15 mouse cellular contexts compared by ENCODE assay signal in the genomic region with DNA sequence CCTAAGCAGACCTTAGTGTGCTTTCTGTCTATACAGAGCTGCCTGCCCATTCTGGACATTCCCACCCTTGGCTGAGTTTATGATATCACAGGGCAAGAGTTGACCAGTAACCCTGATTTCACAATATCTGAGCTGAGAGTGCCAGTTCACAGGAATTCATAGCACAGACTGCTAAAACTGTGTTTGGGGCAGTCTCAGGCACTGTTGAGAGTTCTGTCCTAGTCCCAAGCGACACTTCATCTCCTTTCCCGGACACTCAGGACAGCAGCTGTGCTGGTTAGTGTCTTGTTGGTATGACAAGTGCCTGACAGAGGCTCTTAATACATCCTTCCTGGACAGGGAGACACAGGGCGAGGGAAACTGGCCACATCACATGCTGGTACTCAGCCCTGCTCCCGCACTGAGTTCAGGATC. TPM values are rescaled to one million over a fixed set of nuclear protein-coding genes. Genes with fewer than 3 reads are reported as not detected.
DNase-seq lines count a peak whose midpoint lies in the region; ATAC-seq lines count a peak whose summit lies in the region.
"Had no signal": no experiment of that assay in that cellular context is flagged by ENCODE, and none has a peak within 500 bp of the region (broad histone marks: within the 10 kb centered on the region; RNA-seq: fewer than 3 reads in every experiment).

No protein-coding gene starts in this region.

- H3K4me3 ChIP-seq in kidney, embryonic 14.5 days (ENCODE audit: low read length) = no peak overlapping the region
- no peak overlapping the region for H3K4me3 ChIP-seq in heart, embryonic 16.5 days (ENCODE audit: low read length)
- H3K4me3 ChIP-seq in forebrain, embryonic 11.5 days (ENCODE audit: low read depth, low read length) = no peak overlapping the region
- H3K4me3 ChIP-seq: embryonic facial prominence, embryonic 12.5 days; limb, embryonic 15.5 days; midbrain, embryonic 13.5 days; neural tube, embryonic 12.5 days had no signal

- no peak overlapping the region for H3K27ac ChIP-seq in kidney, embryonic 14.5 days (ENCODE audit: low read depth, low read length)
- H3K27ac ChIP-seq in heart, embryonic 16.5 days (ENCODE audit: low read length) = peak overlapping the region; percentile 17
- no peak overlapping the region for H3K27ac ChIP-seq in forebrain, embryonic 11.5 days (ENCODE audit: low read depth, low read length)
- H3K27ac ChIP-seq: embryonic facial prominence, embryonic 12.5 days; limb, embryonic 15.5 days; midbrain, embryonic 13.5 days; neural tube, embryonic 12.5 days had no signal

- no peak overlapping the region for H3K9ac ChIP-seq in kidney, embryonic 14.5 days (ENCODE audit: low read depth, low read length)
- no peak overlapping the region for H3K9ac ChIP-seq in heart, embryonic 16.5 days (ENCODE audit: low read length)
- H3K9ac ChIP-seq in forebrain, embryonic 11.5 days (ENCODE audit: low read length) = no peak overlapping the region
- H3K9ac ChIP-seq: embryonic facial prominence, embryonic 12.5 days; limb, embryonic 15.5 days; midbrain, embryonic 13.5 days; neural tube, embryonic 12.5 days had no signal

- H3K36me3 ChIP-seq in kidney, embryonic 14.5 days (ENCODE audit: control insufficient read depth, insufficient read depth, low read length) = no peaks in the 10 kb centered on the region; the same call in 1 of the 2 replicates
- no peaks in the 10 kb centered on the region for H3K36me3 ChIP-seq in heart, embryonic 16.5 days (ENCODE audit: control insufficient read depth, insufficient read depth)
- H3K36me3 ChIP-seq in forebrain, embryonic 11.5 days (ENCODE audit: control insufficient read depth, insufficient read depth, low read length) = no peaks in the 10 kb centered on the region
- H3K36me3 ChIP-seq: embryonic facial prominence, embryonic 12.5 days; limb, embryonic 15.5 days; midbrain, embryonic 13.5 days; neural tube, embryonic 12.5 days had no signal

- DNase-seq in adrenal gland, postnatal 10 days = peak; percentile 41
- no peak for DNase-seq in adrenal gland, adult 18-20 months (ENCODE audit: low spot score in 2 of 2)
- DNase-seq in kidney, adult 8-10 months = peak; percentile 55 to 74
- DNase-seq in lung, postnatal 14 days = peak; percentile 41
- DNase-seq in forebrain, embryonic 11.5 days (ENCODE audit: low spot score) = no peak
- DNase-seq in c-Kit-positive CD71-positive TER-119-positive erythroid progenitor cells, embryonic 14.5 days (ENCODE audit: low spot score) = no peak
- DNase-seq: adrenal gland, adult 8-10 months; cerebellum, adult 9-10 months had no signal

- peaks cover 28% of the 10 kb centered on the region for H3K4me1 ChIP-seq in kidney, embryonic 14.5 days (ENCODE audit: control insufficient read depth, insufficient read depth, low read length)
- H3K4me1 ChIP-seq in heart, embryonic 16.5 days (ENCODE audit: control insufficient read depth, insufficient read depth, low read length) = peaks cover 45% of the 10 kb centered on the region
- peaks cover 20% of the 10 kb centered on the region for H3K4me1 ChIP-seq in forebrain, embryonic 11.5 days (replicated peaks; ENCODE audit: control insufficient read depth, insufficient read depth, low read length)

- ATAC-seq in kidney, embryonic 14.5 days (ENCODE audit: low FRiP score, low TSS enrichment) = no peak
- ATAC-seq in heart, embryonic 16.5 days (replicated peaks; ENCODE audit: extremely low read depth, insufficient read depth, low FRiP score) = peak; percentile 73
- no peak for ATAC-seq in forebrain, embryonic 11.5 days (replicated peaks; ENCODE audit: low FRiP score)
- ATAC-seq: forebrain, embryonic 16.5 days; midbrain, embryonic 13.5 days had no signal

- WGBS in kidney, embryonic 14.5 days = 72% methylated on average over 4 of the region's 4 CpGs
- WGBS in heart, embryonic 16.5 days = 35% methylated on average over 4 of the region's 4 CpGs
- WGBS in forebrain, embryonic 11.5 days = 82% methylated on average over 4 of the region's 4 CpGs

- H3K27me3 ChIP-seq in kidney, embryonic 14.5 days (ENCODE audit: control insufficient read depth, insufficient read depth, low read length) = no peaks in the 10 kb centered on the region
- no peaks in the 10 kb centered on the region for H3K27me3 ChIP-seq in heart, embryonic 16.5 days (ENCODE audit: control insufficient read depth, insufficient read depth, low read length)
- no peaks in the 10 kb centered on the region for H3K27me3 ChIP-seq in forebrain, embryonic 11.5 days (ENCODE audit: control insufficient read depth, insufficient read depth, low read length)
- H3K27me3 ChIP-seq: embryonic facial prominence, embryonic 12.5 days; limb, embryonic 15.5 days; midbrain, embryonic 13.5 days; neural tube, embryonic 12.5 days had no signal

- no peak overlapping the region for H3K4me2 ChIP-seq in kidney, embryonic 14.5 days (replicated peaks; ENCODE audit: low read depth, low read length)
- no peak overlapping the region for H3K4me2 ChIP-seq in heart, embryonic 16.5 days (ENCODE audit: low read depth, low read length)
- no peak overlapping the region for H3K4me2 ChIP-seq in forebrain, embryonic 11.5 days (ENCODE audit: low read depth, low read length, severe bottlenecking)
- H3K4me2 ChIP-seq: embryonic facial prominence, embryonic 12.5 days; limb, embryonic 15.5 days; midbrain, embryonic 13.5 days; neural tube, embryonic 12.5 days had no signal

- H3K9me3 ChIP-seq in kidney, embryonic 14.5 days (ENCODE audit: control insufficient read depth, low read length) = no peaks in the 10 kb centered on the region
- H3K9me3 ChIP-seq in heart, embryonic 16.5 days (replicated peaks; ENCODE audit: control insufficient read depth, low read length) = no peaks in the 10 kb centered on the region
- no peaks in the 10 kb centered on the region for H3K9me3 ChIP-seq in forebrain, embryonic 11.5 days (ENCODE audit: control insufficient read depth, low read length)
- H3K9me3 ChIP-seq: embryonic facial prominence, embryonic 12.5 days; limb, embryonic 15.5 days; midbrain, embryonic 13.5 days; neural tube, embryonic 12.5 days had no signal

RNA-seq across cellular contexts. Expression of gene Sipa1l1, which starts 23.5 kb away (rescaled TPM):
- total RNA-seq in adrenal gland, postnatal 10 days (2021) = 10 to 100 TPM; 35.2 to 44.3 TPM
- 10 to 100 TPM; 27.7 to 32.6 TPM for total RNA-seq in adrenal gland, adult 18-20 months (2021)
- polyA plus RNA-seq in kidney, embryonic 14.5 days (2014; fragmentation: Nextera tagmentation; extraction: Ambion mirVana) = 28.6 and 43.8 TPM in 2 replicates
- polyA plus RNA-seq in heart, embryonic 16.5 days (2015; fragmentation: Nextera tagmentation; extraction: Ambion mirVana) = 19.8 and 21.2 TPM in 2 replicates
- 43.2 and 48.5 TPM in 2 replicates for polyA plus RNA-seq in forebrain, embryonic 11.5 days (2014; fragmentation: Nextera tagmentation; extraction: Ambion mirVana)

Comparison
In these comparisons a context has a peak if more than half of its experiments do, and no peak if none do; other contexts are left out.
1. DNase-seq: peak in adrenal gland, postnatal 10 days (single experiment), kidney, adult 8-10 months (2 of 2) and lung, postnatal 14 days (single experiment); none in adrenal gland, adult 18-20 months (0 of 2), forebrain, embryonic 11.5 days (single experiment) and c-Kit-positive CD71-positive TER-119-positive erythroid progenitor cells, embryonic 14.5 days (single experiment).